Mouse (Mus musculus): ENCODE measurements around the gene Rxrb. TPM values are rescaled to one million over a fixed set of nuclear protein-coding genes. Genes with fewer than 3 reads are reported as not detected.

Gene Rxrb
- total RNA-seq, 4 experiments from 2014 or later: 54.8 to 70.9 (median 62.7) TPM

DNA sequence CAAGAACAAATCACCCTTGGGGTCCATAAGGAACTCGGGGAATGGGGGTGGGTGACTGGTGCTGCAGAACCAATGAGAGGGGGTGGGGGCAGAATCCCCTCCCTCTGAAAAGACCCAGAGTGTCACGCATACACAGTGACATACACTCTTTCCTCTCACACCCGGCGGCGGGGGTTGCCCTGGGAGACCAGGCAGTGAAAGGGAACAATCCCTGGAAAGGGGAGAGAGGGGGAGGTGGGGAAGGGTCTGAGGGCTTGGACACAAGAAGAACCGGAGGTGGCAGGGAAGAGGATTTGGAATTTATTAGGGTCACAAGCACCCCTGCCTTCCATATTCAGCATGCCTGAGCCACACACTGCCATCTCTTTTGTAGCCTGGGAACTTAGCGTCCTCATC is 5.9 kb upstream of the Rxrb start:
- DNase-seq: no peak

DNA sequence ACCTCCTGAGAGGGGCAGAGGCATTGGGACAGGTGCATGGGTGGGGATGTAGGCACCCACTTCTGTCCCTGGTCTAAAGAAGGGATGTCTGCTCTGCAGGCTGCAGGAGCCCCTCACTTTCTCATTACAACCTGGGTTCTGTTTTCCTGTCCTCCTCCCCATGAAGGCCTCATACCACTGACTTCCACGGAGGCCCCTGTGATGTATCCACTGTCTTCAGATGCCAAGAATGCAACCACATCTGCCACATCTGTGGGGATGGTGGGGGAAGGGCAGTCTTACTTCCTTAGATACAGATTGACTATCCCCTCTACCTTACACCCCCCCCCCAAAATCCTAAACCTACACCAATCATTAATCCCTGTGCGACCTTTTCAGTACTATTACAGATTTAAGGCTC is 5.4 kb upstream of the Rxrb start:
- DNase-seq: no peak

DNA sequence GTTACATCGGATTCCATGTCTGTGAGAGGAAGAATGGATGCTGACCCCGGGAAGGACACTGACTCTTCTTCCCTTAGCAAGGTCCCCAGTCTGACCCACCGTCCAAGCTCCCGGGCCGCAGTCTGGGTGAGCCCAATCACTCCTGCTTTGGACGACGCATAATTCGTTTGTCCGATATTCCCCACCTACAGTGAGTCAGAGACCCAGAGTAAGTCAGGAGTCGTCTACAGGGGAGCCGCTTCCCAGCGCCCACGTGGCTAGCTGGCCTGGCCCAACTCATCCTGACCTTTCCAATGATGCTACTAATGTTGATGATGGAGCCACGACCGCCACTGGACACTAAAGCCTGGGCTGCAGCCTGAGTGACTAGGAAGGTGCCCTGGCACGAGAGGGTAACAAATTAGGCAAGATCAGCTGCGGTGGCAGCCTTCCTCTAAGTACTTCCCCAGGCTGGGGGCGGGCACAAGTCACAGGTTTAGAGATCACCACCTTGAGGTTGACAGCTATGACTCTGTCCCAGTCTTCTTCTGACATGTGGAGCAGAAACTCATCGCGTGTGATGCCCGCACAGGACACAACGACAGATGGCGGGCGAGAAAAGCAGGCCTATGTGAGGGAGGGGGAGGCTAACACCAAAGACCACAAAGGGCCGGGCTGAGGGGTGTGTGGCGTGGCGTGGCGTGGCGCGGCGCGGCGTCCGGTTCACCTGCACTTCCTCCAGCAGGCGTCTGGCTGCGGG is 4.5 kb upstream of the Rxrb start:
- DNase-seq: no peak

DNA sequence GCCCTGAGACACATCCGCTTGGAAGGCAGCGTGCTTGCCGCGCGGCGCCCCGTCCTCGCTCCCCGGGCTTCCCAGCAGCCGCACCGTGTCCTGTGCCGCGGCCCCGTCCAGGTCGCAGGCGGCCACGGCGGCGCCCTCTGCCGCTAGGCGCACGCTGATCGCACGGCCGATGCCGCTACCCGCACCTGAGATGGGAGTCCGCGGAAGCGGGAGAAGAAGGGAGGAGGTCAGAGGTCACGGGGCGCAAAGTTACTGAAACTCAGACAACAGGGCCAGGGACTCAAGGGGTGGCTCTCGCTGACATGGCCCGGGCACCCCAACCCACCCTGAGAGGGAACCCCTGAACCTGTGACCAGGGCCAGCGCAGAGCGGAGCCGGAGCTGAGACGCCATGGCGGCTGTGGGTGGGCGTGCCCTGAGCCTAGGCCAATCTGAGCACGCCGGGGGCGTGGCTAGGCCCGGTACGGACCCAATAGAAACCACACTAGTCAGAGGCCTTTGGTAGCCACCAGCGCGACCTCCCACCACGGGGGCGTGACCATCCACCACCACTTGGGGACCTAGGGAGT is 3.9 kb upstream of the Rxrb start, which contains the start of gene H2-Ke6:
Gene H2-Ke6 (minus strand): TSS at position 405 of the 568 bp plus-strand sequence.
- peak; percentile 93 for DNase-seq

DNA sequence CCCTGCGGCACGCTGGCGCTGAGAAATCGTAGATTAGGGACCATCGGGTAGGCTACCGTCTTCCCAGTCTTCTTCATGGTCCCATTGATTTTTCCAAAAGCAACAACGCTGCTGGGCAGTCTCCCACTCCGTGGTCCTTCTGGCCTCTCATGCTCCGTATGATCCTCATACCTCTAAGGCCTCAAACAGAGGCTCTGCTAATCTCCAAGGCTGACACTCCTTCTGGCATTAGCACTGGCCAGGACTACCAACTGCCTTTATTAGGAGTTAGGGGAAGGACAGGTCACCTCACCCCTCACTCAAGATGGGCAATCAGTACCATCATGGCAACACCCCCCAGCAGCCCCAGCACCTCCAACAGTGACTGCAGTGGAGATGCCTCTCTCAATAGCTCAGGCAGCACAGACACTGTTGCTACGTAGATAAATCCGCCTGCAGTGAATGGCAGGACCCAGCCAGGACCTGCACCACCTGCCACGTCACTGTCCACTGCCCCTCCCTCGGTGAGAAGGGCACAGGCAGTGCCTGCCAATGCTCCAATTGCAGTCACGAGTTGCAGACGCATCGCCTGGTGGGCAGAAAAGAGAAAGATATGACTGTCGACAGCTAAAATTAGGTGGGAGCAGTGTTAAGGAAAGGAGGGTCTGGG is 3.0 kb upstream of the Rxrb start:
- DNase-seq: peak; percentile 28

DNA sequence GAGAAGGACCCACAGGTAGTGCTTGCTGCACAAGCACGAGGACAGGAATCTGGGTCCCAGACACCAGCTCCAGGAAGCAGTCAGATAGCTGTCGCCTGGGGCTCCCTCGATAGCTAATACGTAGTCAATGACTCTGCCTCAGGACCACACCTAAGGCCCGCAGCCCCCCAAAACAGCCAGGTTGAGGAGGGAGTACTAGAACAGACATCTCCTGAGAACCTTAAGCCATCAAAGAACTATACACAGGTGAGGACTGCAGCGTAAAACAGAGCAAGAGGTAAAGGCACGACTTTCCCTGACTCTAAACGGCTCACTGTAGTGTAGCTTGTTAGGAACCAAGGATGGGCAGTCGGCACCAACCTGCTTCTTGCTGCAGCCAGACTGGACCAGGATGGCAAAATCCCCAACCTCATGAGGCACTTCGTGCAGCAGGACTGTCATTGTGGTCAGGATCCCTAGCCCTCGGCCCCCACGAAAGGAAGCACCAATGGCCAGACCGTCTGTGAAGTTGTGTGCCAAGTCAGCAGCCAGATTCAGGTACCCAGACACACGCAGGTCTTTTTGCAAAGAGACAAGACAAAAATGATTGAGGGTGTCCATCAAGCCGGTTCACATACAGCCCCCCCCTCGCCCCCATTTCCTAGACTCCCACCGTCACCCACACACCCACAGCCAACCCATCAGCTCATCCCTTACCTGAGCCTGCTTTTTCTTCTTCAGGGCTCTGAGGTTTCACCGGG is 2.3 kb upstream of the Rxrb start:
- no peak for DNase-seq

DNA sequence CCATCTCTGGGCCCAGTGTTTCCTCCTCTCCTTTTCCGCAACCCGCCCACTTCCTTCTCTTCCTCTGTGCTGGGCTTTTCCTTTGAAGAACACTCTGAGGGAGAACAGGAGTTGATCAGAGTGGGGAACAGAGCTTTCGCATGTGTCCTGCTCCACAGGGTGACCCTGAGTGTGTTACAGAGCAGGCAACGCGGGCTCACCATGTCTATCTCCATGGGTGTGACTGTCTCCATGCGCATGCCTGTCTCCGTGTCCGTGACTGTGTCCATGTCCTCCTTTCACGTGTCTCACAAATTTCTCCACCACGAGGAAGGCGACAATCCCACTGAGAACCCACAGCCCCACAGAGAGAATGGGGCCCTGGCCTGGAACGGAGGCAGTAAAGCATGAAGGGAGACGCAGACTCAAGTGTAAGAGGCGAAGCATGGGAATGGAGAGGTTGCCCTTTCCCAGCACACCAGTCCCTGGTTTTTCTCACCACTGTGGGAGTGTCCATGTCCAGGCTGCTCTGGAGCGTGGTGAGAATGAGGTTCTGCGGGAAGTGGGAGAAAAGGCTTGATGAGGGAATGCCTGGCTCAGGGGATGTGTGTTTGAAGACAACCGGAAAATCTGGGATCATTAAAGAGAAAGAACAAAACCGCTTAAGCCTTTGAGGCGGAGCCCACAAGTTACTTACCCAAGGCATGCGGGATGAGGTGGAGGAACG is 1.6 kb upstream of the Rxrb start:
- peak; percentile 24 for DNase-seq

DNA sequence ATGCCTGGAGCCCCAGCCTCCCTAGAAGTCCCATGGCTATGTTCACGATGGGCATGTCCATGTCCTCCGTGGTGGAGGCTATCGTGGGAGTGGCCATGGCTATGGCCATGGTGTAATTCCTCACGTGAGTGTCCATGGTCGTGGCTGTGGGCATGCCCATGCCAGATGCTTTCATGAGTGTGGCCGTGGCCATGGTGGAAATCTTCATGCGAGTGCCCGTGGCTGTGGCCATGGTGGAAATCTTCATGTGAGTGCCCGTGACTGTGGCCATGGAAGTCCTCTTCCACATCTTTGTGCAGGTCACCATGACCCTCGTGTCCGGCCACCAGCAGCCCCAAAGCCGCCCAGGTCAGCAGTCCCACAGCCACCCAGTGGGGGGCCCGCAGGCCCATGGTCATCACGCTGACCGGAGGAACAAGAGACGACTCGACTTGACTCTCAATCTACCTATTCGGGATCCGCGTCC is 718 bp upstream of the Rxrb start:
- no peak for DNase-seq

DNA sequence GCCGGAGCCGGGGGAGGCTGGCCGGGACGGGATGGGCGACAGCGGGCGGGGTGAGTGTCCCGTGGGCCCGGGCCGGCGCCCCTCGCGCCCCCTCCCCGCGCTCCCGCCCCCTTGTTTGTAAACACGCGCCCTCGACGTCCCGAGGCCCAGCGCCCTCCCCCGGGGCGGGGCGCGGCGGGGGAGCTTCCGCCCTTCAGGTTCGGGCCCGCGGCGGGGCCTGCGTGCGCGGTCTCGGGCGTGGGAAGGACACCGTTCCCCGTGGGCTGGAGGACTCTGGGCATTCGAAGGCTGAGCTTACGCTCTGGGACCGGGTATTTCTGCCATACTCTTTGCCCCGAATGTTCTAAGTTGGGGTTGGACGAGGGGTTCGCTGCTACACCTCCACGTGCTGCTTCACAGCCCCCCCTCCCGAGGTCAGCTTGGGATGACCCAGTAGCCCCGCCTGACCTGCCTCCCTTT is 591 bp downstream of the Rxrb start:
- no peak for DNase-seq

DNA sequence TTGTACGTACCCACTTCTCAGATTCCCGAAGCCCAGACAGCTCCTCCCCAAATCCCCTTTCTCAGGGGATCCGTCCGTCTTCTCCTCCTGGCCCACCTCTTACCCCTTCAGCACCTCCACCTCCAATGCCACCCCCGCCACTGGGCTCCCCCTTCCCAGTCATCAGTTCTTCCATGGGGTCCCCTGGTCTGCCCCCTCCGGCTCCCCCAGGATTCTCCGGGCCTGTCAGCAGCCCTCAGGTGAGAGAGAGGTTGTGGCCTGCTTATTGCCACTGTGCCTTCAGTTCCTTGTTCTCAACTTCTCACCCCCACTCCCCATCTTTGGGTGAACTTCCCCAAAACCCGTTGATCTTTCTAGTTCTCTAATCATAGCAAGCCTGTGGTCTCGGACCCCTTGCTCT is 1.2 kb downstream of the Rxrb start:
- no peak for DNase-seq

DNA sequence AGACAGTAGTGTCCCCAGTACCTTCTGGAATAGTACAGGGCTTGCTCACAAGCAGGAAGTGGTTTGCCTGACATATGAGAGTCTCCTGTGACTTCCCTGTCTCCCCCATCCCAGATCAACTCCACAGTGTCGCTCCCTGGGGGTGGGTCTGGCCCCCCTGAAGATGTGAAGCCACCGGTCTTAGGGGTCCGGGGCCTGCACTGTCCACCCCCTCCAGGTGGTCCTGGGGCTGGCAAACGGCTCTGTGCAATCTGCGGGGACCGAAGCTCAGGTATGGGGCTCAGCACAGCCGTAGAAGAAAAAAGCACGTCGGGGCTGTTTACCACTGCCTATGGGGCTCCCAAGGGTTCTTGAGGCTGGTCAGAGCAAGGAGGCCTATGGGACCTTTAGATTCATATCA is 1.8 kb downstream of the Rxrb start:
- no peak for DNase-seq

DNA sequence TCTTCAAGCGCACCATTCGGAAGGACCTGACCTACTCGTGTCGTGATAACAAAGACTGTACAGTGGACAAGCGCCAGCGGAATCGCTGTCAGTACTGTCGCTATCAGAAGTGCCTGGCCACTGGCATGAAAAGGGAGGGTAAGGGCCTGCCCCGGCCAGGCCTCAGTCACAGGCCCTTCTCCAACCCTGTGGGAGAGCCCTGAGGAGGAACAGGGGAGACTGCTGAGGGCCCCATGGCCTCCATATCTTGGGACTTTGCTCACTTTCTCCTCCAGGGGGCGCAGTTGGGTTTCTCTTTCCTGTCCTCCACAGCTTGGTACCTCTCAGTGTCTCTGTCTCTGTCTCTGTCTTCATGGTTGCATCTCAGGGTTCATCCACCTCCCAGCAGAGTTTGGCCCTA is 2.5 kb downstream of the Rxrb start:
- DNase-seq: no peak

DNA sequence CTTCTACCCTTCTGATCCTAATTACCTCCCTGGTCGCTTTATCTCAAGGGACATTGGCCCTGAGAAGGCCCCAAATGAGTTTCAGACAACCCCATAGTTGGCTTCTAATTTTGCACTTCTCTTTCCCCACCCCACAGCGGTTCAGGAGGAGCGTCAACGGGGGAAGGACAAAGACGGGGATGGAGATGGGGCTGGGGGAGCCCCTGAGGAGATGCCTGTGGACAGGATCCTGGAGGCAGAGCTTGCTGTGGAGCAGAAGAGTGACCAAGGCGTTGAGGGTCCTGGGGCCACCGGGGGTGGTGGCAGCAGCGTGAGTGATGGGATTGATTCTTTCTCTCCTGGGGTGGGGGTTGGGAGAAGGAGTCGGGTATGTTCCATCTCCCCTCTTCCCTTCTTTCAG is 3.9 kb downstream of the Rxrb start:
- DNase-seq: no peak

DNA sequence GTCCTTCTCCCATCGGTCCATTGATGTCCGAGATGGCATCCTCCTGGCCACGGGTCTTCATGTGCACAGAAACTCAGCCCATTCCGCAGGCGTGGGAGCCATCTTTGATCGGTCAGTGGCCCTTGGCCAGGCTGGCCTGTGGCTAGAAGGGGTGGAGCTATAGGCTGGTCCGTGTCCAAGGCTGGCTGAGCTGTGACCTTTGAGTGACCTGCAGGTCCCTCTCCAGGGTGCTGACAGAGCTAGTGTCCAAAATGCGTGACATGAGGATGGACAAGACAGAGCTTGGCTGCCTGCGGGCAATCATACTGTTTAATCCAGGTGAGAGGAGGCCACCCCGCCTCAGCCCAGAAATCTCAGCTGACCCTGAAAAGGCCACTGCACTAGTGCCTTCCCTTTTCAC is 5.0 kb downstream of the Rxrb start:
- DNase-seq: no peak

DNA sequence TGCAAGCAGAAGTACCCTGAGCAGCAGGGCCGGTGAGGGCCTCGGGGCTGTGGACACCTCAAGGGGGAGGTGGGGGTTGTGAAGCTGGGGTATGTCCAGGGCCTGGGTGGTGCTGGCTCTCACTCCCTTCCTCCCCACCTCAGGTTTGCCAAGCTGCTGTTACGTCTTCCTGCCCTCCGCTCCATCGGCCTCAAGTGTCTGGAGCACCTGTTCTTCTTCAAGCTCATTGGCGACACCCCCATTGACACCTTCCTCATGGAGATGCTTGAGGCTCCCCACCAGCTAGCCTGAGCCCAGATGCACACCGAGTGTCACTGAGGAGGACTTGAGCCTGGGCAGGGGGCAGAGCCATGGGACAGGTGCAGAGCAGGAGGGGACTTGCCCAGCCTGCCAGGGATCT is 5.6 kb downstream of the Rxrb start:
- no peak for DNase-seq

DNA sequence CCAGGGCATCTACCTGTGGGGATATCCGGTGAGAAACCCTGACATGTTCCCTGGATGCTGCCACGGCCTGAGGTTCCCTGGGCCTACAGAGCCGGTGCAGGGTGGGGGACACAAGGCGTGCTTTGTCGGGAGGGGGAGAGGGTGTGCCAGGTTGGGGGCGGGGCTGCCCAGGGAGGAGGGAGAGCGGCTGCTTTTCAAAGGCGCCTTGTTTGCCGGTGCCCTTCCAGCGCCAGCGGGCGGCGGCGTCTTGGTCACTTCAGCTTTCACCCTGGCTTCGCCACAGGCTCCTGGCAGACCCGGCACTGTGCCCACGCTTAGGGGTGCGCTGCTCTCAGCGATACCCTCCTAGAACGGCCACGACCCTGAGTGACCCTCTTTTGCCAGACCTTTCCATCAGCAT is 6.8 kb downstream of the Rxrb start:
- DNase-seq: no peak

DNA sequence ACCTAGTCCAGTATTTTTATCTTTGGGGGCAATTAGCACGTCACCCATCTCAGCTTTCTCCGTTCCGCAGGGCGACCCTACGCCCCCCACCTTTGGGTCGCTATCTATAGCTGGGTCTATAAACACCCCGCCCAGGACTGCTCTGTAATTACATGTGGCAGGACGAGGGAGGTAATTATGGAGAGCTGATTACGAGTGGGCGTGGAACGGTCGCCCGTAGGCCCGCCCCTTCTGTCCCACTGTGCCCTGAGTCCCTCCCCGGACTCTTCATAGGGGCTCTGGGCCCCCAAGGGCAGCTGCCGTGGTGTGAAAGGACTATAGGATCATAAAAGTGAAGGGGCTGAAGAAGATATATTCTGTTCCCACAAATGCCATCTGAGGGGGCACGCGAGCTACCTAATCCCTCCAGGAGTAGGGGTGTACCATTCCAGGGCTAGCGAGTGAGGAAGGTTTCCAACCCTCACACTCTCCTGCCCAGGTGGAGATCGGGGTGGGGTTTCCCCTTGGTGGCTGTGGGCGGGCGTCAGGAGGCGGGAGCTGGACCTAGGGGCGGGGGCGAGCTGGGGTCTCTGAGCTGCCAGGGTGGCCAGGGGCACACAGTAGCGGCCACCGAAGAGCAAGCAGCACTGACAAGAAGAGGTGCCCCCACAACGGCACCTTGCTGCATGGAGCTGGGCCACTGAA is 7.4 kb downstream of the Rxrb start, which contains the start of gene Col11a2:
Gene Col11a2 (plus strand): TSS at position 560 of the 684 bp plus-strand sequence.
- no peak for DNase-seq

DNA sequence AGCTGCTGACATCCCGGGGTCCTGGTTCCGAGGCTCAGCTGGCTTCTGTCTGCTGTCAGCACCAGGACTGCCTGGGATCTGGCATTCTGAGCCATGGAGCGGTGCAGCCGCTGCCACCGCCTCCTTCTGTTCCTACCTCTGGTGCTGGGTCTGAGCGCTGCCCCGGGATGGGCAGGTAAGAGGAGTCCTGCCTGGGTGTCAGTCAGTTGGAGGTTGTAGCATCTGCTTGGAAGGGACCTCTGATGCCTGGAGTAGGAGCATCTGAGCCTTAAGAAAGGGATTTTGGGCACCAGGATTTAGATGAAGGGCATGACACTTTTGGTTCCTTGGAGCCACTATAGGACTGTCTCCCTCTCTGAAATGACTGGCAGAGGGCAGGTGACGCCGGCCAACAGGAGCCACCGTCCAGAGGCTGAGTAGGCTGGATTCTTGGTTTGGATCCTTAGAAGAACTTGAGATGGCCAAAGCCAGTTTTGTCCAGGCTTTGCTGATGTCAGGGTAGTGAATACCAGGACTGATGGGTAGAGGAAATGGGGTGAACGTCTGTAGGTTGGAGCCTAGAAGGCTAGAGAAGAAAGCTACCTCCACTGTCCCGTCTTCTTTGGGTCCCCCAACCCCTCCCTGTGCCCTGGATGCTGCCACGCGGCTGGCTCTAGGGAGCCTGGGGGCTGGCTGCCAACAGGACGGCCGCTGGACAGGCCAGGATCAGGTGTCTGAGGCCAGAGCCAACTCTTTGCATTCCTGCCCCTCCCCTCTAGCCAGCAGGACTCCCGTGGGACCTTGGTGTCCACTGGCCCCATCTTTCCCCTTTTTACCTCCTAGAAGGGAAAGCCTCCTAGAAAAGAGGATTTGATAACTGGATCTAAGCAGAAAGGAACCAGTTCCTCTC is 8.2 kb downstream of the Rxrb start:
- DNase-seq: peak; percentile 11

DNA sequence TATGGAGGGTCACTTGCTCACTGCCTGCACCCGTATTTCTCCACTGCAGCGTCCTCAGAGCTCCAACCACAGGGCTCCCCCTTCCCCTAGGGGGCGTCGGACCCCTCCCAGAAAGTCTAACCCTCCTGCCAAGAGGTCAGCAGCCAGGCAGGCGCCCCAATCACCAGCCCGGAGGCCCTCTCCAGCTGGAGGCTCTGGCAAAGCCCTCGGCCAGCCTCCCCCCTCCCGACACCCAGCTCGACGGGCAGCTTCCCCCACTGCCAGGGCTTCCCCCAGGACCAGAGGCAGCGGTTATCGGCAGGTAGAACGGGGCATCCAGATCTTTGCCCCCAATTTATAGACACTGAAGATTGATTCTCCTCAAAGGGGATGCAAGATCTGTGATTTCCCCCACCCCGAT is 14.3 kb downstream of the Rxrb start:
- no peak for DNase-seq

DNA sequence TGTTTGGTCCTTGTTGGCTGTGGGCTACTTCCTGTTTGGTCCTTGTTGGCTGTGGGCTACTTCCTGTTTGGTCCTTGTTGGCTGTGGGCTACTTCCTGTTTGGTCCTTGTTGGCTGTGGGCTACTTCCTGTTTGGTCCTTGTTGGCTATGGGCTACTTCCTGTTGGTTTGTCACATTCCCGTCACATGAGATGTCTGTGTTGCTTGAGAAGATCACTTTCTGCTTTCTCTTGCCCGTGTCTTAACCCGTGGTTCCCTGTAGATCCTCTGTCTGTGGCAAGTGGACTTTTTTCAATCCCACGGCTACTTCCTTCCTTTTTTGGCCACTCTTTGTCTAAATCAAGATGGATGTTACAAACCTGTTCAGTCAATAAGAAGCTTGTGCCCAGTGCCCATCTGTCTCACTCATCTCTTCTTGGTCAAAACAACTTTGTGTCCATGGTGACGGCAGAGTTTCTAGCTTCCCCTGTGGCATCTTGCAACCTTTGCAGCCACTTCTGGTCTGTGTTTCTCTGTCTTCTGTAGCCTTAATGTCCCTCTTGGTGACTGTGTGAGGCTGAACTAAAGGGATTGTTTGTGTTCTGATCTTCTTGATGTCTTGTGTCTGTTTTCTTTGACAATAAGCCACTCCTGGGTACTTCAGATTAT is 15.9 kb downstream of the Rxrb start:
- no peak for DNase-seq

Data from adrenal gland, adult 8-10 months (tissue).